Mouse (Mus musculus) frontal cortex, adult 2 months (tissue): Measurements from ENCODE around the gene Lima1. TPM values are rescaled to one million over a fixed set of nuclear protein-coding genes. Genes with fewer than 3 reads are reported as not detected.

ENCODE experiments used
- DNase-seq, 2 experiments: peaks; one replicate each; pipeline ENCODE4 v3.0.0; 2022; ENCODE audit warnings: low spot score in 1 of 2; ENCODE audit errors: extremely low spot score in 1 of 2
- polyA plus RNA-seq: library from polyadenylated mRNA; depleted of rRNA; stranded (reverse); fragments of >200 nt; gene quantifications from 2 replicates; pipeline ENCODE4 v1.2.3, GENCODE M21; 2012; rRNA removed

Gene Lima1
- polyA plus RNA-seq, 1 experiment, result 16.4 TPM

DNA sequence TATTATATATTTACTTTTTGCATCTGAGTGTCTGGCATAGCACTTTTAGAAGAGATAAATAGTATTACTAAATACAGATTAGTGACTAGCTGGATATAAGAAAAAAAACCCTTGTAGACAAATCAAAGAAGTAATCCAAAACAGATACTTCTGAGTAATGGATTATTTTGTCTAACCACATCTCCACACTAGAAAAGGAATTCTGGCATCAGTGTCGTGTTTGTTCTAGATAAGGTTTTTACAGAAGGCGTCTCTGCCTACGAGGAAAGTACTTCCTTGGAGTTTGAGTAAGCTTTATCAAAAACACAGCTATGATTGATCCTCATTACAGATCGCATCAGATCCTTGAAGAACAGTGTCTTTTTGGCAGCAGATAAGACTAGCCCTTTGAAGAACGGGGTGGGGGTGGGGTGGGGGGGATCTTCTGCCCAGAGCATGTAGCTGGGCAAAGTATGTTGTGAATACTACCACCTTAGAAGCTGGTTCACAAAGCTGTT lies 104.2 kb downstream of the Lima1 start:
- DNase-seq, result no peak

DNA sequence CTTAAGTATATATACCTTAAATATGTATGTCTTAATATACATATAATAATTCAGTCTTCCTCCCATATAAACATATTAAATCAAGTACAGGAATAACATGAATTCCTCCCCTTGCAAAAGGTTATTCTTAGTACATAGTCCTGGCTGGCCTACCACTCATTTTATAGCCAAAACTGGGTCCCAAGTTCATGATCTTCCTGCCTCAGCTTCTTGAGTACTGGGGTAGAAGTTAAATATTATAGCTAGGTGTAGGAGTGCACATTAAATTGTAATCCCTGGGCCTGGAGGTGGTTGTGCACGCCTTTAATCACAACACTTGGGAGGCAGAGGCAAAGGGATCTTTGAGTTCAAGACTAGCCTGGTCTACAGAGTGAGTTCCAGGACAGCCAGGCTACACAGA lies 106.5 kb downstream of the Lima1 start:
- DNase-seq, result no peak

DNA sequence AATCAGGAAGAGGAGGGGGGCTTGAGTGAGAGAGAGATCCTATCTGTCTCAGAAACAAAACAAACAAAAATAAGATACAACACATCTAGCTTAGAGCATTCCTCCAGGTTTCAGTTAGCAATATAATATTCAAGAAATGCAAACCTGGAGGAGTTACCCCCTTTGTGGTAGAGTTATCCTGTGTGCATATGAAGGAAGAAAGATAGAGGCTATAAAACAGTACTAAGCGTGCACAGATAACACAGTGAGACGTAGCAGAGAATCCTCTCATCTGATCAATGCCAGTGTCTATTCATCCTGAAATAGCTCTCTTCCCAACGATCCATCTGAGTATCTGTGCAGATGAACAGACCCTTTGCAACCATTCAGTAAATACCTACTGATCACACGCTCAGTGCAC lies 107.8 kb downstream of the Lima1 start:
- no peak for DNase-seq

DNA sequence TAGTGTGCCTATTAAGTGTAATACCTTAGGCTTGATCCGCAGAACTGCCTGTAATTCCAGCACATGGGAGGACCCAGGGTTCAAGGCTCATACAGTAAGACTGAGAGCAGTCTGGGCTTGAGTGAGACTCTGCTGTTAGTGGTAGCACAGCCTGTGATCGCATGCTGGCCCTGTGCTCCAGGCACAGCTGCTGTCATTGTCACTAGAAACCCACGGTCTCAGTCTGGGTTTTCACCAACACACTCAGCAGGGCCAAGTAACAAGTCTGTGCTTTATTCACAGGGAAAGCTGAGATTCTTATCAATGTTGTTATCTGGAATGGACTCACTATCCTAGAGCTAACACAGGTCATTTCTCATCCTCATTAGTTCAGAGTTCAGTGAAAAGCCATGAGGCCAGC lies 121.1 kb downstream of the Lima1 start:
- no peak for DNase-seq

DNA sequence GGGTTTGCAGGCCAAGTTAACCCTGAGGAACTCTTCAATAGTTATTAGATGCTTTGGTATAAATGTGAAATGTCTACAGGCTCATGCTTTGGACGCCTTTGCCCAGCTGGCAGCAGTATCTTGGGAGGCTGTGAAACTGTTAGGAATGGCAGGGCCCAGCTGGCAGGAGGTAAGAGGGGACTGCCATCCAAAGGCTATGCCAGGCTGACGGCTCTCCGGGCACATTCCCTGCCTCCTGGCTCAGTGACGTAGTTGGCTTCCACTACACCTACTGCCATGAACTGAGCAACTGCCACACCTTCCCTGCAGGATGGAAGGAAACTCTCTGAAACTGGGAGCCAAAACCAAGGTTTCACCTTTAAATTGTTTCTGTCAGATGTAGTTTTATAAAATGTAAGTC lies 135.0 kb downstream of the Lima1 start:
- DNase-seq, result no peak

DNA sequence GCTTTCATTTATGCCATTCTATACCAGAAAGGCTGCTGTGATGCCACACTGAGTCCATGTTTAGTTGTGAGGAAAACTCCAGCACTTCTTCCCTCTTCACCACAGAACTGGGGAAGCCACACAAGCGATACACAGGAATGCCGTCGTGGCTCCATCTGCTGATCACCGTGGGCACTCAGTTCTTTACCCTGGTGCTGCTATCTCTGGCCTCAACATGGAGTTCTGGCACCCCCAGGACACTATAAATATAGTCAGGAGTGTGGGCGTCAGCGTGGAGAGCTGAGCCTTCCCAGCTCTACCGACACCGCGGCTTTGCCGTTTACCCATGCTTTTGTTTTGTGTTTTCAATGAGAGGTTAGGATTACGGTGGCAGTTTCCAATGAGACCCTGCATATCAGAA lies 138.6 kb downstream of the Lima1 start:
- DNase-seq, result peak in 1 of 2 experiments; percentile 64

DNA sequence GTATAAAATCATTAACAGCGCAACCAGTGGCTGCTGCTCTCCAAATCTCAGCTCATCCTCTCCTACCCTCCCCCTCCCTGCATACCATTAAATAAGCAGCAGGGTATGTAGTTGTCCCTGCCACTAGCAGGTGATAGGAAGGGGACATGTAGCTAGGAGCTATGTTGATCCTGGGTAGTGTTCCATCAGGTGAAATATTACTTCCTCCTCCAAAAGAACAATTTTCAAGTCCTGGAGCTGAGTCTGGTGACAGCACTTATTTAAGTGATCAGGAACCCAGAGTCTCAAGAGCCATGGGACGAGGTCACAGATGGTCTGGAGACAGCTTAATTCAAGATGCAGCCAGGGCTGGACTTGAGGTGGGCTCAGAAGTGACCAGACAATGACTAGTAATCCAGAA lies 139.6 kb downstream of the Lima1 start:
- peak; percentile 100 for DNase-seq

DNA sequence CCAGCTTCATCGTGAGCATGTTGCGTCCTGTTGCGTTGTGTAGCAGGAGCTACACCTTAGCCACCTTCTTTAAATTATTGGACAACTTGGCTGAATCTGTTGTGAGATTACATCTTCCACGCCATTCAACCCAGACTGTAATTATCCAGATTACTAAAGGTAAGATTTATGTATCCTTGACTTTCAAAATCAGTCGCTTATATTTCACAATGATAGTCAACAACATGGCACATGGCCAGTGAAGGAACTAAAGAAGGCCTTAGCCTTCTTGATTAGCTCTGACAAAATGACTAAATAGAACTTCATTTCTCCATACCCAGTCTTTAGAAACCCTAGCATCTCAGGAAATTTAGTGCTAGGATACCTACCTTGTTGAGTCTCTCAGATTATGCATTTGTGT lies 142.1 kb downstream of the Lima1 start:
- no peak for DNase-seq

DNA sequence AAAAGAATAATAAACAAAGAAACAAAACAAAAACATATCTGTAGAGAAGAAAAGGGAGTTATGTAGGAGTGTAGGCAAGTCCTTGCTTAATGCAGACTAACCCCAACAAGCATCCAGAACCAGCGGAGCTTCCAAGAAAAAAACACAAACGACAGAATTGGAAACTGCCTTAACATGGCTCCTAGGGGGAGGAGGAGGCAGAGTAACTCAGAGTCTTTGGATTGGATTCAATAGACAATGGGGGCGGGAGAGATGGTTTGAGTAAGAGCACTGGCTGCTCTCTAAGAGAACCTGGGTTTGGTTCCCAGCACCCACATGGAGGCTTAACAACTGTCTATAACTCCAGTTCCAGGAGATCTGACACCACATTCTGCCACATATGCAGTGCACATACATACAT lies 143.6 kb downstream of the Lima1 start:
- DNase-seq, result no peak

DNA sequence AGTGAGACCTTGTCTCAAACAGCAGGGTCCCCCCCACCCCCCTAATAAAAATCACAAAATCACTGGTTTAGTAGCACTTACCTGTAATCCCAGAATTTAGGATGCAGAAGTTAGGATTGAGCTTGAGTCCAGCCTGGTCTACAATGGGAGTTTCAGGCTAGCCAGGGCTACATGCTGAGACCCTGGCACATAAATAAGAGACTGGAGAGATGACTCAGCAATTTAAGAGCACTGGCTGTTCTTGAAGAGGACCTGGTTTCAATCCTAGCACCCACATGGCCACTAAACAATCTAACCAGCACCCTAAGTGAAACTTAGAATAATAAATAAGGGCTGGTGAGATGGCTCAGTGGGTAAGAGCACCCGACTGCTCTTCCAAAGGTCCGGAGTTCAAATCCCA lies 144.1 kb downstream of the Lima1 start:
- no peak for DNase-seq

DNA sequence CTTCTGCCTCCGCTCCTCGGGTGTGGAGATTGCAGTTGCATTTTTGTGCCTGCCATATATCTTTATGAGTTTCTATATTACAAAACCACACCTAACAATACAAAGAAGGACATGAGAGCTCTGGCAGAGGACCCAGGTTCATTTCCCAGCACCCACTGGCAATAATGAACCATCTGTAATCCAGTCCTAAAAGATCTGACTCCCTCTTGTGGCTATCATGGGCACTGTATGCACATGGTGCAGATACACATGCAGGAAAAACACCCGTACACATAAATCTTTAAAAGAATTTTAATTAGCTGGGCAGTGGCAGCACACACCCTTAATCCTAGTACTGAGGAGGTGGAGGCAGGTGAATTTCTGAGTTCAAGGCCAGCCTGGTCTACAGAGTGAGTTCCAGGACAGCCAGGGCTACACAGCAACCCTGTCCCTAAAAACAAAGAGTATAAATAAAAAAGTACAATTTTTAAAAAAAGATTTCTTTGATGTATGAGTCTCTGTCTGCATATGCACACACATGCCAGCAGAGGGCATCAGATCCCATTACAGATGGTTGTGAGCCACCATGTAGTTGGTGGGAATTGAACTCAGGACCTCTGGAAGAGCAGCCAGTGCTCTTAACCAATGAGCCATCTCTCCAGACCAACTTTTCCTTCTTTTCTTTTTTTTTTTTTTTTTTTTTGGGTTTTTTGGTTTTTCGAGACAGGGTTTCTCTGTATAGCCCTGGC lies 146.0 kb downstream of the Lima1 start:
- no peak for DNase-seq

Other genes with a start within 250 kb of the Lima1 start
- 11.8 and 13.8 TPM in 2 replicates for gene Racgap1, start 223.8 kb downstream of the Lima1 start, polyA plus RNA-seq
- gene Asic1, start 205.1 kb downstream of the Lima1 start, polyA plus RNA-seq, result 78.1 and 80.7 TPM in 2 replicates
- 189 and 197 TPM in 2 replicates for gene Smarcd1, start 173.3 kb downstream of the Lima1 start, polyA plus RNA-seq
- gene Gm17349, start 170.0 kb downstream of the Lima1 start, polyA plus RNA-seq, result 1.00 TPM in 1 of 2 replicates, not detected in the other
- 52.2 and 56.5 TPM in 2 replicates for gene Gpd1, start 157.9 kb downstream of the Lima1 start, polyA plus RNA-seq
- 218 and 238 TPM in 2 replicates for gene Cox14, start 149.8 kb downstream of the Lima1 start, polyA plus RNA-seq
- 45.7 and 48.0 TPM in 2 replicates for gene Cers5, start 102.6 kb downstream of the Lima1 start, polyA plus RNA-seq
- 0.02 and 0.04 TPM in 2 replicates for gene Fam186a, start 91.6 kb upstream of the Lima1 start, polyA plus RNA-seq
- gene Larp4, start 94.6 kb upstream of the Lima1 start, polyA plus RNA-seq, result 21.6 and 23.3 TPM in 2 replicates
- gene Dip2b, start 163.2 kb upstream of the Lima1 start, polyA plus RNA-seq, result 30.7 and 31.9 TPM in 2 replicates